Mouse (Mus musculus) thymus, postnatal 25 days (tissue): Measurements from ENCODE around the gene Ppp1r1b.

Source experiments
- DNase-seq: peaks from one replicate; pipeline ENCODE4 v3.0.0; 2022

Ppp1r1b gene

DNA sequence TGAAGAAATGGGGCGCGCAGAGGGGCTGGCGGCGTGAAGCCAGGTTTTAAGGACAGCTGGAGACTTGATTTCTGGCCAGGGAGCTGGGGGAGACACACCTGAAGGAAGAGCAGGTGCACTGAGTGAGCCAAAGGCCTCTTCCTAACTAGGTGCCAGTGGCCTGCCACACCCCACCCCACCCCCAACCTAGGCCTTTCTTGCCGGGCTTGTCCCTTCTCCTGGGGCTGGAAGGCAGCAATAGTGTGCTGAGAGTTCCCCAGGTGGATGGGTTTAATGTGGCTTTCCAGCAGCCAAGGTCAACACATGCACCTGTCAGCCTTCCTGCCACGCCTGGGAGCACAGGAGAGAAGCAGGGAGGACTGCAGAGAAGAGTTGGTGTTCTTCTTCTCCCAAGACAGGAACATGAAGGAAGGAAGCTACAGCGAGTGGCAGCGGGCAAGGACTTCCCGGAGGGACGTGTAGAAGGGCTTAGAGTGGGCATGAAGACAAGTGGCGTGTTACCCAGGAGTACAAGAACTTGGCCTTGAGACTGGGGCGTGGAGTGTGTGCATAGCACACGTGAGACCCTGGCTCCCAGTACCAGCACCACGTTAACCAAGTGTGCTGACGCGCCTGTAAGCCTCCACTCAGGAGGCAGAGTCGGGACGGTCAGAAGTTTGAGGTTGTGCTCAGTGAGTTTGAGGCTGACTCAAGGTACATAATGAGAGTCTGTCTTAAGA, 4.2 kb downstream of the Ppp1r1b start:
- no peak for DNase-seq

DNA sequence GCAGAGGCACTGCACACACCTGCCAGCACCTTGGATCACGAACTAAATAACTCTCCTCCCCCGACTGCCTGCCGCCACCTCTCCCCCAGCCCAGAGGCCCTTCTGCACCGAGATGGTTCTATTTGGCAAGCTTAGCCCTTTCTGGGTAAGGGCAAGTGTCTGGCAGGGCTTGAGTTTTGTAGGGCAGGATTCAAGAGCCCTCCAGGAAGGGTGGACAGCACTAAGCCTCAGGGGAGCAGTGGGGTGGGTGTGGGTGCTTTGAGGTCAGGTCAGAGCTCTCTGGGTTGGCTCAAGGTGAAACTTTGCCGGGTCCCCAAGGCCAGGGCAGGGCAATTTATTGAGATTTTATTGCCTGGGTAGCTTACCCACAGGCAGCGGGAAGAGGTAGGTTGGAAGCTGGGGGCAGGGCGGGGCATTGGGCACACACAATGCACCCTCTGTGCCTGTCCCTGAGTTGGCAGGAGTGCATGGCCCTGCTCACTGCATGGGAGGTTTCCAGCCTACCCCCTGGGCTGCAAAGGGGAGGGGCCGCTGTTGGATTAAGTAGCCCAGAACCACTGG, 5.5 kb downstream of the Ppp1r1b start:
- DNase-seq, result no peak

DNA sequence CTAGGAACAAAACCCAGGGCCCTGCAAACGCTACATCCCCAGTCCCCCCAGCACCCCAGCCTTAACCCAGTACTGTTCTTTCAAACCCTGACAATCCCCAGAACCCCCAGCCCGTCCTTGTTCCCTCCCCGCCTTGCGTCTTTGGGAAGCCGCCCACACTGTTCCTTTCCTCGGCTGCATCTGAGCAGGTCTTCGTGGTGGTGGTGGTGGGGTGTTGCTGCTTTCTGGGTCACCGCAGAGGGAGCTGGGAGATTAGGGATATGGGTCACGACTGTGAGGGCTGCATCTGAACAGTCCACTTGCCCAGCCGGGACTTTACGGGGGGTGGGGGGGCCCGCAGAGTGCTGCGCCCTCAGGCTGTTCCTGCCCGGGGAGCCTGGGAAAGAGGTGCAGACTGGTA, 6.2 kb downstream of the Ppp1r1b start:
- no peak for DNase-seq

DNA sequence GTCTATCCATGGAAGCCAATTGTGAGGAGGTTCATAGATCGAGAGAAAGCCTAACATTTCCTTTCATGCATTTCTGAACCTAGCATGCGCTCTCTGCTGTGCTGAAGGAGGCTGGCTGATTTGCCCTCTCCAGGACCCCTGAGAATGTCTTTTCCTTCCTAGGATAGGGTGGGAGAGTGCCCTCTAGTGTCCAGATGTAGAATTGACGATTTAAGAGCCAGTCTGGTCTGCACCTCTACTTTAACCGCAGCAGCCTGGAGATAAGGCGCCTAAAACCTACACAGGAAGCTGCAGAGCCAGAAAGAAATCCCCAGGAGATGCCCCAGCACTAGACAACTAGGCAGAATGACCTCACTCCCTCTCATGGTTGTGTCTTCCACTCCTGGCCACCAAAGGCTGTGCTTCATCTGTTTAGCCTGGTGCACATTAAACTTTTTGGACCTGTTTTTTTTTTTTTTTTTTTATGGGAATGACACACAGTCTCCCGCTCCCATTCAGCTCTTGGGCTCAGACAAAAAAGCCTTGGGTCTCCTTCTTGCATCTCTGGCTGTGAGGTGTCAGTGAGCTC, 7.6 kb downstream of the Ppp1r1b start:
- DNase-seq, result peak; percentile 71

DNA sequence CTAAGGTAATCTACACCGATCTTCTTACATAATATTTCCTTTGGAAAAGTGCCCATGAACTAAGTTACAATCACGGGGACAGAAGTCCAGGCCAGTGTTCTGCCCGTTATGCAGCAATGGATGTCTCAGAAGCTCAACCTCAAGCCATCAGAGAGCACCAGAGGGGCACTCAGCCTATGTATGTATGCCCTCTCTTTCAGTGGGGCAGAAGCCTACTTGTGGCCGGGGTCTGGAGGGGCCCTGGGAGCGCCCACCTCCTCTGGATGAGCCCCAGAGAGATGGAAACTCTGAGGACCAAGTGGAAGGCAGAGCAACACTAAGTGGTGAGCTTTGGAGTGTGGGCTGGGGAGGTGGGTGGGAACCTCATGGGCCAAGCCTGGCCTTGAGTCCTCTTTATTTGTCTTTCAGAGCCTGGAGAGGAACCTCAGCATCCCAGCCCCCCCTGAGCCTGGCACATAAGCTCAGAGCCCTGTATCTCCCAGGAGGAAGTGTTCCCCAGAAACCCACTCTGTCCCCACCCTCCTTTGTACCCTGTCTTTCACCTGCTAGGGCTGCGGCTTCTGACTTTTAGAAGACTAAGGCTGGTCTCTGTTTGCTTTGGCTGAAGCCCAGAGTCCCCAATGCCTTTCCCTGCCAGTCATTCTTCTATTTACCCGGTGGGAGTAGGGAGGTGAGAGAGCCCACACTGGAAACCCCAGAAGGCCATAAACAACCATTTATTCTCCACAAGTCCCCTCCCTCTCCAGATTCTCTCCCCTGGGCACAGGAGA, 8.6 kb downstream of the Ppp1r1b start:
- no peak for DNase-seq

DNA sequence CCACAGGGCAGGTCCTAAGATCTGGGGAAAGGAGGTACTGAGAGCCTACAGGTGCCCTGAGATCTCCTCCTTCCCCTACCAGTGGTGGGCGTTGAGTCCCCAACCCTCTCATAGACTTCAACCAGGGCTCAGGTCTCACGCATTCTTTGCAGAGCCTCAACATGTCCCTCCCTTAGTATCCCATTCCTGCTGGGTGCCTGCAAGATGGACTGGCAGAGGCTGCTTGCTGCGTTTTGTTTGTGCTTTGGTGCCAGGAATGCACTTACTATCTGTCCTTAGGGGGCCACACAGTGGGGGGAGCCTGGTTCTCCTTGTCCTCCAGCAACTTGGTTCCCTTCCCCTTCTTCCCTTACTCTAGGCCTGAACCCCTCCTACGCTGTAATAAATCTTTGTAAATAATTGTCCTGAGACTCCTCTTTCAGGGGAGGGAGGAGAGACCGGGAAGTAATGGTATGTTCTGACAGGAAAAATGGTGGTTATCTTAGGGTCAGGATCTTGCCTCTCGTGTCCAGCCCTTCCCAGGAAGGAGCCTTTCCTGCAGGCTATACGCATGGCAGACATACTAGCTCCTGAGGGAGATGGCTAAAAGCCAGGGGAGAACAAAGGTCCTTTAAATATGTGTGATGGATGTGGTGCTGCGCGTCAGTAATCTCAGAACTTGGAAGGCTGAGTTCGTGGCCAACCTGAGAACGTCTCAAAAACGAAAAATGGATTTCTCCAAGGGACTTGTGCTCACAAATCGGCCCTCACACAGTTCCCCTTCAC, 9.4 kb downstream of the Ppp1r1b start:
- no peak for DNase-seq

DNA sequence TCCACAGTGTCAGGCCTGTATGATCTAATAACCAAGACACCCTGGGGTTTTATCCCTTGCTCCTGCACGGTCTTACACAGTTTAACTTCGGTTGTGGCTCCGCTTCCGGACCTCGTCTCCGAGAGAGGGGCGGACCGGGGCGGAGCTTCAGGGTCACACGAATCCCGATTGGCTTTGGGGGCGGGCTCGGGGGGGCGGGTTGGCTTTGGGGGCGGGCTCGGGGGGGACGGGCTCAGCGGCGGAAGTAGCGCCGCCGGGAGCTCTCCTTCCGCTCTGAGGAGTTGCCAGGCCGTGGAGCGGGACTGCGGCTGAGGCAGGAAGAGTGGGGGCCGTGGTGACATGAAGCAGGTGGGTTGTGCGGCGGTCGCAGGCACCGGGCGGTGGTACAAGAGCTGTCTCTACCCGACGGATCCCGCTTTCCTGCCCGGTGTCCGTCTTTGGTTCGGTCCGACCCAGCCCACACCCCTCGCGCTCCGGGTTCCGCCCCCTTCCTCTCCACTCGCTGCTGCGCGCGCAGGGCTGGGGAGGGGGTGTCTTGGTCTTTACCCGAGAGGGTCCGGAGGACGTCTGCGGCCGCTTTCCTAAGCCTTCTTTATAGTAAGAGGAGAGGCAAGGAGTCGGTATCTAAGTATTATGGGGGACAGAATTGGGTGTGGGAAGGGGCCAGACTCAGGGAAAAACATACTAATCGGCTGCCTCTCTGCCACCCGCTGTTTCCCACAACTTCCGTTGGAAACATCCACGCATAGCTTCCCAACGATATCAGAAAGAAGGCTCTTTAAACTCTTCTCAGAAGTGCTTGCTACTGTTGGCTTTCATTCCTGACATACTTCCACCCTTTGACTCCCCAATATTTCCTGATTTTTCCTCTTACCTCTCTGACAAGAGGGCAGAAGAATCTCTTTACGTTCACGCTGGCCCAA, 10.2 kb downstream of the Ppp1r1b start, which contains the start of gene Stard3:
TSS of gene Stard3 (plus strand) at position 208 of the 923 bp plus-strand sequence.
- peak; percentile 94 for DNase-seq

- DNase-seq, result no peak
Measured at GRCm38 (mm10) chr11:98360866-98361521, 12.8 kb downstream of the Ppp1r1b start.

GRCm38 (mm10) chr11:98363817-98364216, 15.6 kb downstream of the Ppp1r1b start:
- DNase-seq, result no peak

DNA sequence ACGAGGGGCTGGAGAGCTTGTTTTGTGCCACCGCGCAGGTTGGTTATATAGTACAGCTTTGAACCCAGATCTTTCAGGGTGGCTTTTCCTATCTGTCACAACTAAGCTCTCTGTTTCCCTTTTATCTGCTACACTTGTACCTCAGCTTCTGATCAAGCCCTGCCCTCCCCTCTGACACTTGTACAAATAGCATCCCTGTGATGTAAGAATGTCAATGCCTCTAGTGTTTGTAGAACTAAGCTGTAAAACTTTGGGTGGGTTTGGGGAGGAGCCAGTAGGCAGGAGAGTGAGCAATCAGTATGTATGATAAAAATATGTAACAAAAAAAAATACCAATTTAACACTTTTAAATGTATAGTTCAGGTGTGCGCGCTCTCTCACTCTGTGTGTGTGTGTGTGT, 16.2 kb downstream of the Ppp1r1b start:
- no peak for DNase-seq

DNA sequence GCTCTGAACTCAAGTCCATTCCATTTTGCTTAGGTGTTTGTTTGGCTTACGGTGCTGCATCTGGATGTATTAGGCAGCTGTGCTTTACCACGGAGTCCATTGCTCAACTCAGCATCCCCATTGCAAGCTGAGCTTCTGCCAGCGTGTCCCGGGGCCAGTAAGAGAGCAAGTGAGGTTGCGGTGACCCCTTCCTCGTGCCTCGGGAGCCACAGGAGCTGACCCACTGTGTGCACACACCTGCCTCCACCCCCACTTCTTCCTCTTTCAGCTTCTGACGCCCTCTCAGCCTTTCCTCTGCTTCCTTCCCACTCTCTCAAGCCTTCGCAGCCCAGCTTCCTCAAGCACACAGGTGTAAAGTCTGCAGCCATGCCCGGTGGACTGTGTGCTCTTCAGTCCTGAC, 18.1 kb downstream of the Ppp1r1b start:
- DNase-seq, result peak; percentile 42

GRCm38 (mm10) chr11:98367171-98367862, 19.1 kb downstream of the Ppp1r1b start:
- DNase-seq, result peak; percentile 71

DNA sequence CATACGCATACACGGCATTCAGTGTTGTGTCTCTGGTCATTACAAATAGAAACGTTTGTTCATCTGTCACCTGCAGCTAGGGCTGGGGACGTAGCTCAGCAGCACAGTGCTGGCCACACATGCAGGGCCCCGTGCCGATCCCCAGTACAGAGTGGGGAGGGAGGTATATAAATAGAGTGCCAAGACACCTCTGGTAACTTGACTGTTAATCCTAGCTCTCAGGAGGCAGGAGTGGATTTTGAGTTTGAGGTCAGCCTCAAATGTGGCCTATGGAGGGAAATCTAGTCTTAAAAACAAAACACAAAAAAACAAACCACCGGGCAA, 19.6 kb downstream of the Ppp1r1b start:
- DNase-seq, result no peak

GRCm38 (mm10) chr11:98369337-98369736, 21.1 kb downstream of the Ppp1r1b start:
- DNase-seq, result no peak

- no peak for DNase-seq
Measured at GRCm38 (mm10) chr11:98370588-98370987, 22.4 kb downstream of the Ppp1r1b start.

GRCm38 (mm10) chr11:98371556-98372240, 23.5 kb downstream of the Ppp1r1b start:
- DNase-seq, result no peak

DNA sequence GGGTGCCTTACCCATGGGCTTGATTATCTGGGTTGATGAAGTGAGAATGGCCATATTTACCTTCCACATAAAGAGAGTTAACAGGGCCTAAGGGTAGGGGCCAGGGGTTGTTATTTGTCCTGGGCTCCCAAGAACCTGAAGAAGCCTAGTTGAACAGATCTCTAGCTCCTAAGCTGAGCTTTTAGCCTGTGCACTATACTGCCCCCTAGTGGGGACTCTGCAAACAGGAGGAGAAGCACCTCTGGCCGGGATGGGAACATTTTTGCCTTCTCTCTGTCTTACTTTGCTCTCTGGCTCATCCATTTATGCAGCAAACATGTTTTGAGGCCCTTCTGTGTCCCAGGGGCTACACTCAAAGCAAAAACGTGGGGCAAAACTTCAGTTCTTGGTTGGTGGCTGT, 24.2 kb downstream of the Ppp1r1b start:
- DNase-seq, result peak; percentile 67

- DNase-seq, result no peak
Measured at GRCm38 (mm10) chr11:98373244-98373643, 25.0 kb downstream of the Ppp1r1b start.

DNA sequence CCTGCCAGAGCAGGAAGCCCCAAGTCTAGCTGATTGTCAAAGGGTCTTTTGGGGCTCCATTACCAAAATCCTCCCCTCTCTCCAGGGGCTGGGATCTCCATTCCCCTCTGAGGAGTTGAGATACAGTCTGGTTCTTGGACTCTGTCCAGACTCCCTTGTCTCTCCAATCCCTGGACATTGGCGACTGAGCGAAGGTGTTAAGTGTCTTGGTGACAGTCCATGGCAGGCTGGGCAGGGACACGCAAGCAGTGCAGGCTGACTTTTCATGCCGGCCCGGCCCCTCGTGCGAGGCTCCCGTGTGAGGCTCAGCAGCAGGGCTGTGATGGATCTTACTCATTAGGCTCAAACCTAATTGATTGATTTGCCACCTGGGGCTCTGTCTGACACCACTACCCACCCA, 26.1 kb downstream of the Ppp1r1b start:
- DNase-seq, result no peak

DNA sequence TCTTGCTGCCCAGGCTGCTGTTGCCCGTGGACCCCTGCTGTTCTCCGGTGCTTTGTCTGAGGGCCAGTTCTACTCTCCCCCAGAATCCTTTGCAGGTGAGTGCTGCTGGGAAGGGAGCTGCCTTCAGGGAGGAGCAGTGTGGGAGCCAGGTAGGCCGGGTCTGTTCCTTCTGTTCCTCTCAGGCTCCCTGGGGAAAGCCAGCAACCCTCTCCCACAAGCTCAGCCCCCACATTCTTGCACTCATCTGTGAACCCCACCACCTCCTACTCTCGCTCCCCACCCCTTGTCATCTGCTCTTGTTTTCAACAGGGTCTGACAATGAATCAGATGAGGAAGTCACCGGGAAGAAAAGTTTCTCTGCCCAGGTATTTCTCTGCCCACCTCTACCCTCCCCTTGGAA, 28.6 kb downstream of the Ppp1r1b start:
- no peak for DNase-seq
